Mouse (Mus musculus): ENCODE measurements at regions not wholly inside any gene's neighbourhood (a gene's known extent, or its start where the extent isn't known, plus 50 kb on each side); places are given as distances from the start of the nearest gene placed in this dataset.

GRCm38 (mm10) chr7:95005403-95005802 is 1165.6 kb upstream of the Tenm4 start:
- Histone ChIP-seq H3K9me3 (replicated peaks) (no peaks in the 10 kb centered on the region), H3K4me3 (no peak overlapping the region), H3K4me2 (replicated peaks) (no peak overlapping the region), H3K27me3 (no peaks in the 10 kb centered on the region), H3K9ac (no peak overlapping the region), H3K27ac (no peak overlapping the region), H3K36me3 (no peaks in the 10 kb centered on the region), H3K4me1 (no peaks in the 10 kb centered on the region)
- no peak for ATAC-seq (ENCODE audit: low FRiP score)
- WGBS: 83% methylated on average over 3 of the region's 3 CpGs

- Histone ChIP-seq H3K9me3 (replicated peaks) (no peaks in the 10 kb centered on the region), H3K36me3 (no peaks in the 10 kb centered on the region), H3K9ac (no peak overlapping the region), H3K4me1 (no peaks in the 10 kb centered on the region), H3K27me3 (no peaks in the 10 kb centered on the region), H3K4me3 (no peak overlapping the region), H3K4me2 (replicated peaks) (no peak overlapping the region), H3K27ac (no peak overlapping the region)
- 81% methylated on average over 6 of the region's 6 CpGs for WGBS
- no peak for ATAC-seq (ENCODE audit: low FRiP score)
Observed at GRCm38 (mm10) chr7:95008896-95009430, 1162.1 kb upstream of the Tenm4 start.

- no peak overlapping the region for H3K4me2 ChIP-seq (replicated peaks)
- no peak overlapping the region for H3K27ac ChIP-seq
- no peaks in the 10 kb centered on the region for H3K4me1 ChIP-seq
- no peaks in the 10 kb centered on the region for H3K27me3 ChIP-seq
- ATAC-seq (ENCODE audit: low FRiP score): no peak
- H3K4me3 ChIP-seq: no peak overlapping the region
- H3K9me3 ChIP-seq (replicated peaks): no peaks in the 10 kb centered on the region
- no peaks in the 10 kb centered on the region for H3K36me3 ChIP-seq
- H3K9ac ChIP-seq: no peak overlapping the region
- WGBS: 94% methylated on average over 1 of the region's 1 CpGs
Observed at GRCm38 (mm10) chr7:95020285-95020684, 1150.8 kb upstream of the Tenm4 start.

- H3K4me3 ChIP-seq: no peak overlapping the region
- no peak overlapping the region for H3K4me2 ChIP-seq (replicated peaks)
- no peak overlapping the region for H3K9ac ChIP-seq
- 74% methylated on average over 4 of the region's 4 CpGs for WGBS
- no peak overlapping the region for H3K27ac ChIP-seq
- H3K27me3 ChIP-seq: no peaks in the 10 kb centered on the region
- ATAC-seq (ENCODE audit: low FRiP score): peak; percentile 50; the same call in 1 of the 2 replicates
- H3K4me1 ChIP-seq: no peaks in the 10 kb centered on the region
- H3K36me3 ChIP-seq: no peaks in the 10 kb centered on the region
- no peaks in the 10 kb centered on the region for H3K9me3 ChIP-seq (replicated peaks)
Observed at GRCm38 (mm10) chr7:95027915-95028810, 1142.9 kb upstream of the Tenm4 start.
